ENCODE assay signal across 9 mouse cellular contexts in the genomic region with DNA sequence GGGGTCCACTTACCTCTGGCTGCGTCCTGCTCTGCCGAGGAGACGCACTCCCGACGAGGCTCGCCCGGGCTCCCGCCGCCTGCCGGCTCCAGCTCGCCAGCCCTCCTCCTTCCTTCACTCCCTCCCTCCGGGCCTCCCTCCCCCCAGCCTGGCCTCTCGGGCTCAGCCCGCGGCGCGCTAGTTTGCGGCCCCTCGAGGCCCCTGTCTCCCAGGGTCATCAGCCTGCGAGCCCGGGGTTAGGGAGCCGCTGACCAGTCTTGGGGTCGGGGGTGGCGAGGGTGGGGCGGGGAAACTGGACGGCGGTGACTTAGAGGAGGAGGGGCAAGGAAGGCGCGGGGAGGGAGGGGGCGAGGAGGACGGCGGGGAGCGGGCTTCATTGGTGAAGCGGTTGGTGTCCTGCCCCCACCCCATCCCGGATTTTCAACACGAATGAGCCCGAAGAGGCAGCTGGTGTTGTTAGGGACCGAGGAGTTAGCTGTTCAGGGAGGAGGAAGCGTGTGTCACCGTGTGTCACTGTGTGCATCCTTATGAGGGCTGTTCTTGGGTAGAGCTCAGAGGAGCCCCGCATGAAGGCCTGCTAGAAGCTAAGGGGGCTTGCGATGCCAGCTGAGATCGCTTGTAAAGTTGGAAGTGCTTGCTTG. TPM values are rescaled to one million over a fixed set of nuclear protein-coding genes. Genes with fewer than 3 reads are reported as not detected.
A peak's percentile ranks its signal among the peaks of the same experiment; 100 is the strongest.
DNase-seq lines count a peak whose midpoint lies in the region; ATAC-seq and TF ChIP-seq lines count a peak whose summit lies in the region.
"Had no signal": no experiment of that assay in that cellular context is flagged by ENCODE, and none has a peak within 500 bp of the region (broad histone marks: within the 10 kb centered on the region; RNA-seq: fewer than 3 reads in every experiment).

Gpr162 (minus strand) TSS at position 326 of the 641 bp plus-strand sequence.

- TF ChIP-seq EP300 in heart, adult 2 months (IDR thresholded peaks at IDR 0.05; ENCODE audit: insufficient read depth, low read depth, low read length), result no peak

- peak within 1 kb of the TSS; percentile 95 for H3K4me2 ChIP-seq in heart, embryonic 12.5 days
- H3K4me2 ChIP-seq in kidney, postnatal 0 days (ENCODE audit: low read length), result peak within 1 kb of the TSS; percentile 71
- H3K4me2 ChIP-seq in liver, embryonic 12.5 days, result peak within 1 kb of the TSS; percentile 72
- peak within 1 kb of the TSS; percentile 48 for H3K4me2 ChIP-seq in myocyte (ENCODE audit: low read depth)

- intact Hi-C loops in heart, adult 2 months (cut with DNase I), result loop anchor here (5.0 kb wide), 1 partner anchor 219 kb away; no protein-coding TSS in a partner anchor
- intact Hi-C loops in heart, postnatal 25 days (cut with DNase I), result loop anchor here (2.0 kb wide), 1 partner anchor 39 kb away; no protein-coding TSS in a partner anchor

- peak; percentile 60 for ATAC-seq in heart, embryonic 12.5 days (ENCODE audit: insufficient number of reproducible peaks, low FRiP score)
- ATAC-seq in kidney, postnatal 0 days (replicated peaks; ENCODE audit: low FRiP score, low read depth), result peak; percentile 41
- peak; percentile 28; the same call in 1 of the 2 replicates for ATAC-seq in liver, embryonic 12.5 days

- no peaks in the 10 kb centered on the region for H3K79me2 ChIP-seq in heart, adult 2 months (replicated peaks; ENCODE audit: control insufficient read depth, insufficient read depth, low read length)
- H3K79me2 ChIP-seq in myocyte (ENCODE audit: control insufficient read depth, insufficient read depth), result no peaks in the 10 kb centered on the region

- H3ac ChIP-seq in myocyte (ENCODE audit: control insufficient read depth, insufficient read length), result no peak within 1 kb of the TSS

- no peaks in the 10 kb centered on the region for H3K27me3 ChIP-seq in heart, adult 2 months (ENCODE audit: control insufficient read depth, insufficient read depth, low read length)
- peaks cover 60% of the 10 kb centered on the region for H3K27me3 ChIP-seq in heart, embryonic 12.5 days (replicated peaks)
- H3K27me3 ChIP-seq in kidney, postnatal 0 days (ENCODE audit: insufficient read depth, low read length), result 0 out of 2 replicates have a peak, but pooled peaks cover 3% of the 10 kb centered on the region
- H3K27me3 ChIP-seq in liver, embryonic 12.5 days (replicated peaks), result peaks cover 85% of the 10 kb centered on the region
- peaks cover 76% of the 10 kb centered on the region for H3K27me3 ChIP-seq in myocyte (ENCODE audit: control insufficient read depth, insufficient read depth, insufficient read length)

- H3K4me3 ChIP-seq in heart, adult 2 months, result peak within 1 kb of the TSS; percentile 42
- H3K4me3 ChIP-seq in heart, embryonic 12.5 days, result peak within 1 kb of the TSS; percentile 56
- H3K4me3 ChIP-seq in kidney, postnatal 0 days (replicated peaks; ENCODE audit: low read depth, low read length), result peak within 1 kb of the TSS; percentile 38
- H3K4me3 ChIP-seq in liver, embryonic 12.5 days, result peak within 1 kb of the TSS; percentile 48
- H3K4me3 ChIP-seq in myocyte, result no peak within 1 kb of the TSS

- WGBS in heart, adult 2 months, result 2% methylated on average over 43 of the region's 43 CpGs
- WGBS in heart, embryonic 12.5 days, result under 1% methylated on average over 35 of the region's 43 CpGs
- 1% methylated on average over 34 of the region's 43 CpGs for WGBS in kidney, postnatal 0 days
- under 1% methylated on average over 42 of the region's 43 CpGs for WGBS in liver, embryonic 12.5 days (ENCODE audit: insufficient replicate concordance)

- DNase-seq in heart, adult 2 months, result peak; percentile 59 to 71
- DNase-seq in heart, postnatal 25 days (ENCODE audit: low spot score), result no peak
- peak; percentile 79 for DNase-seq in embryo, embryonic 10.5 days (ENCODE audit: low spot score)
- DNase-seq in kidney, postnatal 0 days (ENCODE audit: low spot score), result peak; percentile 76
- peak; percentile 43 for DNase-seq in testis, postnatal 14 days (ENCODE audit: low spot score)

- H3K36me3 ChIP-seq in heart, adult 2 months (ENCODE audit: control insufficient read depth, insufficient read depth, low read length), result no peaks in the 10 kb centered on the region
- H3K36me3 ChIP-seq in heart, embryonic 12.5 days, result no peaks in the 10 kb centered on the region
- no peaks in the 10 kb centered on the region for H3K36me3 ChIP-seq in kidney, postnatal 0 days (ENCODE audit: insufficient read depth, low read length)
- no peaks in the 10 kb centered on the region for H3K36me3 ChIP-seq in liver, embryonic 12.5 days
- H3K36me3 ChIP-seq in myocyte (ENCODE audit: control insufficient read depth, insufficient read depth), result no peaks in the 10 kb centered on the region
- H3K36me3 ChIP-seq: G1E had no signal

- H3K9me3 ChIP-seq in heart, embryonic 12.5 days (replicated peaks), result no peaks in the 10 kb centered on the region
- no peaks in the 10 kb centered on the region for H3K9me3 ChIP-seq in kidney, postnatal 0 days (replicated peaks; ENCODE audit: low read length)
- H3K9me3 ChIP-seq in liver, embryonic 12.5 days (replicated peaks), result no peaks in the 10 kb centered on the region
- H3K9me3 ChIP-seq: G1E had no signal

- peak; percentile 42 for TF ChIP-seq CTCF in heart, adult 2 months (IDR thresholded peaks at IDR 0.05)
- TF ChIP-seq CTCF in kidney, postnatal 0 days (IDR thresholded peaks at IDR 0.05; ENCODE audit: low read depth), result peak; percentile 12; the same call in 1 of the 2 replicates

- TF ChIP-seq POLR2A in heart, adult 2 months (IDR thresholded peaks at IDR 0.05; ENCODE audit: insufficient read depth, low read depth, low read length), result no peak
- no peak for TF ChIP-seq POLR2A in myocyte (IDR thresholded peaks at IDR 0.05; ENCODE audit: insufficient read length, low read depth)

- peaks cover 1% of the 10 kb centered on the region; the same call in 1 of the 2 replicates for H3K4me1 ChIP-seq in heart, adult 2 months (ENCODE audit: control insufficient read depth, insufficient read depth, low read length)
- peaks cover 27% of the 10 kb centered on the region for H3K4me1 ChIP-seq in heart, embryonic 12.5 days (replicated peaks)
- H3K4me1 ChIP-seq in kidney, postnatal 0 days (replicated peaks; ENCODE audit: insufficient read depth, low read length), result peaks cover 7% of the 10 kb centered on the region
- peaks cover 17% of the 10 kb centered on the region for H3K4me1 ChIP-seq in liver, embryonic 12.5 days

- H3K9ac ChIP-seq in heart, adult 2 months (ENCODE audit: low read depth, low read length), result peak within 1 kb of the TSS; percentile 50
- peak within 1 kb of the TSS; percentile 76 for H3K9ac ChIP-seq in heart, embryonic 12.5 days
- H3K9ac ChIP-seq in kidney, postnatal 0 days (ENCODE audit: low read depth, low read length), result peak within 1 kb of the TSS; percentile 55
- H3K9ac ChIP-seq in liver, embryonic 12.5 days, result no peak within 1 kb of the TSS; the same call in 1 of the 2 replicates

- H3K27ac ChIP-seq in heart, adult 2 months, result no peak within 1 kb of the TSS
- H3K27ac ChIP-seq in heart, embryonic 12.5 days (ENCODE audit: poor library complexity, severe bottlenecking), result no peak within 1 kb of the TSS
- no peak within 1 kb of the TSS for H3K27ac ChIP-seq in kidney, postnatal 0 days
- no peak within 1 kb of the TSS for H3K27ac ChIP-seq in liver, embryonic 12.5 days

TF ChIP-seq in myocyte, 11 proteins besides CTCF, POLR2A, EP300 and RAD21:
- TF ChIP-seq REST (IDR thresholded peaks at IDR 0.05; ENCODE audit: insufficient read depth, insufficient read length) (no peak), MAX (IDR thresholded peaks at IDR 0.05; ENCODE audit: low read depth) (no peak), CEBPB (IDR thresholded peaks at IDR 0.05; ENCODE audit: insufficient read depth, poor library complexity, severe bottlenecking) (no peak), USF1 (IDR thresholded peaks at IDR 0.05; ENCODE audit: low read depth) (no peak), MYOD1 (IDR thresholded peaks at IDR 0.05; ENCODE audit: control insufficient read depth in 1 of 3, insufficient read length in 2 of 3, low read depth in 2 of 3) (no peak), TCF12 (IDR thresholded peaks at IDR 0.05; ENCODE audit: insufficient read depth, poor library complexity, severe bottlenecking) (no peak), MYOG (IDR thresholded peaks at IDR 0.05; ENCODE audit: control insufficient read depth in 1 of 3, insufficient read depth in 1 of 3, insufficient read length in 2 of 3, low read depth in 2 of 3) (no peak), POLR2AphosphoS2 (IDR thresholded peaks at IDR 0.05; ENCODE audit: insufficient read length, low read depth) (no peak), SRF (IDR thresholded peaks at IDR 0.05; ENCODE audit: control insufficient read depth, insufficient read length, low read depth) (no peak), TCF3 (IDR thresholded peaks at IDR 0.05; ENCODE audit: insufficient read length, low read depth) (no peak), E2F4 (IDR thresholded peaks at IDR 0.05; ENCODE audit: insufficient read depth) (no peak)

RNA-seq across cellular contexts. Expression of gene Gpr162, which starts in this region (rescaled TPM):
- under 1 TPM; 0.41 to 0.44 TPM for total RNA-seq in heart, adult 2 months (2021)
- polyA plus RNA-seq in heart, adult 2 months (2012; rRNA removed), result 1.0 and 1.4 TPM in 2 replicates
- 1 to 10 TPM in 1 of 2 experiments, under 1 TPM in 1; 0.62 to 1.0 TPM for total RNA-seq in heart, postnatal 25 days (2021)
- polyA plus RNA-seq in heart, embryonic 12.5 days (2016; fragmentation: Nextera tagmentation; extraction: Ambion mirVana), result 1.9 and 2.2 TPM in 2 replicates
- 1.5 and 2.2 TPM in 2 replicates for polyA plus RNA-seq in kidney, postnatal 0 days (2015; fragmentation: Nextera tagmentation; extraction: Ambion mirVana)
- polyA plus RNA-seq in liver, embryonic 12.5 days (2016; fragmentation: Nextera tagmentation; extraction: Ambion mirVana), result 0.08 and 0.17 TPM in 2 replicates
- polyA plus RNA-seq in myocyte (2012; fragmentation: generic; extraction: Trizol), result 0.02 TPM
- polyA plus RNA-seq: G1E had no signal

Comparison
In these comparisons a context has a peak if more than half of its experiments do, and no peak if none do; other contexts are left out.
1. Peak in ATAC-seq, H3K4me3 ChIP-seq and H3K4me2 ChIP-seq in liver, embryonic 12.5 days; RNA of the gene not detected or under 1 TPM.